Mouse (Mus musculus): ENCODE measurements around the gene Ppp4r1. TPM values are rescaled to one million over a fixed set of nuclear protein-coding genes. Genes with fewer than 3 reads are reported as not detected.

The Ppp4r1 gene
- total RNA-seq, 2 experiments from 2014 or later, result 29.4 to 30.3 TPM

DNA sequence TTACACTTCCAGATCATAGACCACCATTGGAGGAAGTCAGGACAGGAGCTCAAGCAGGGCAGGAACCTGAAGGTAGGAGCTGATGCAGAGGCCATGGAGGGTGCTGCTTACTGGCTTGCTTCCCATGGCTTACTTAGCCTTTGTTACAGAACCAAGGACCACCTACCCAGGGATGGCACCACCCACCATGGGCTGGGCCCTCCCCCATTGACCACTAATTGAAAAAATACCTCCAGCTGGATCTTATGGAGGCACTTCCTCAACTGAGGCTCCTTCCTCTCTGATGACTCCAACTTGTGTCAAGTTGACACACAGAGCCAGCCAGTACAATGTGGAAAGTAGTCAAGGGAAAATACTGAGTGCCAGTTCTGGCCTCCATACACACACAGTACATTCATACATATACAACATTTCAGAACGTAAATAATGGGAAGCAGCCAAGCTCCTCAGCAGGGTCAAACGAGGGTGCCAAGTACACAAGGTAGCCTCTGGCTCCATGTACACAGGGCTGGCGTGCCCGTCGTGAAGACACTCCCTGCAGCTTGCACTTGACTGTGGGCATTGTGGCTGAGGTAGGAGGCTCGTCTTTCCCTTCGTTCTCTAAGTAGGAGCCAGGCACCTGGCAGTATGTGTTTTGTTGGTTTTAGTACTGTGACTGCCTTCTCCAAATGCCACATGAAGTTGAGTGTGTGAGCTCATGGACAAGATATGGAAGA is 57.3 kb downstream of the Ppp4r1 start:
- no peak for DNase-seq
- intact Hi-C loops (cut with DNase I; ENCODE audit: low total_unique reads), result no loop called here

DNA sequence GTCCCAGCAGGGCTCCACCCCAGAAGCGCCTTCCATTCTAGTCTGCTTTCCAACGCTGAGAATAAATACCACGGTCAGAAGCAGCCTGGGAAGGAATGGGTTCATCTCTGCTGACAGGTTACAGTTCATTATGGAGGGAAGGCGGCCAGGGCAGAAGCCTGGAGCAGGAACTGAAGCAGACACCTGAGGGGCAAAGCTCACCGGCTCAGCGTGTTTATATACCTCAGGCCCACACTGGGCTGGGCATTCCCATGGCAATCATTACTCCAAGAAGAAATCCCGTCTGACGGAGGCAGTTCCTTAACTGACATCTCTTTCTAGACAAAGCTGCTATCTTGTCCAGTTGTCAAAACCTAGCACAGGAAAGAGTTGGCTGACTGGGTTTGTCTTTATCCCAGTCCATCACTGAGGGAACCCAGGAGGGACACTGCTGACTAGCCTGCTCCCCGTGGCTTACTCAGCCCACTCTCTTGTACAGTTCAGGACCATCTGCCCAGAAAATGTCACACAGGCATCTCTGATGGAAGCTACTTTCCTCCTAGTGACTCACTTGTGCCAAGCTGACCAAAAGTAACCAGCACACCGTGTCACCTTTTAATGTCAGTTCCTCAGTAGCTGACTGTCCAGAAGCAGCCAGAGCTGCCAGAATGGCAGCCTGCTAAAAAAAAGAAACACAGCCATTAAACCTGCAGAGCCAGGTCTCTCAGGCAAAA is 60.5 kb downstream of the Ppp4r1 start:
- no peak for DNase-seq
- intact Hi-C loops (cut with DNase I; ENCODE audit: low total_unique reads), result no loop called here

DNA sequence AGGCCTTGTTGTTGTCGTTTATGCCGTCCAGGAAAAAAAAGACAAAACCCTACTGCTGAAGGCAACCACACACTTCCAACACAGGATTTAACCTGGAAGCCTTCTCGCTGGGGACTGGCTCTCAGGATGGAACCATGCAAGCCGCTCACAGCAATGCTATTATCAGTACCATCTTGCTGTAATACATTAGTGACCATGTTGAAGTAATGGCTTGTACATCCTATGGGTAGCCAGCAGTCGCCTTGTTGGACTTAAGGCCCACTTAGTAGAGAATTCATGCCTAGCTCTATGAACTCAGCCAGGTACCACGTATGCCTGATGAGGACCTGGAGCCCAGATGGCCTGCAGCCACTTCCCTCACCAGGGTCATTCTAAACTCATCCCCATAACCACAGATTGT is 63.0 kb downstream of the Ppp4r1 start:
- intact Hi-C loops (cut with DNase I; ENCODE audit: low total_unique reads), result no loop called here
- no peak for DNase-seq

DNA sequence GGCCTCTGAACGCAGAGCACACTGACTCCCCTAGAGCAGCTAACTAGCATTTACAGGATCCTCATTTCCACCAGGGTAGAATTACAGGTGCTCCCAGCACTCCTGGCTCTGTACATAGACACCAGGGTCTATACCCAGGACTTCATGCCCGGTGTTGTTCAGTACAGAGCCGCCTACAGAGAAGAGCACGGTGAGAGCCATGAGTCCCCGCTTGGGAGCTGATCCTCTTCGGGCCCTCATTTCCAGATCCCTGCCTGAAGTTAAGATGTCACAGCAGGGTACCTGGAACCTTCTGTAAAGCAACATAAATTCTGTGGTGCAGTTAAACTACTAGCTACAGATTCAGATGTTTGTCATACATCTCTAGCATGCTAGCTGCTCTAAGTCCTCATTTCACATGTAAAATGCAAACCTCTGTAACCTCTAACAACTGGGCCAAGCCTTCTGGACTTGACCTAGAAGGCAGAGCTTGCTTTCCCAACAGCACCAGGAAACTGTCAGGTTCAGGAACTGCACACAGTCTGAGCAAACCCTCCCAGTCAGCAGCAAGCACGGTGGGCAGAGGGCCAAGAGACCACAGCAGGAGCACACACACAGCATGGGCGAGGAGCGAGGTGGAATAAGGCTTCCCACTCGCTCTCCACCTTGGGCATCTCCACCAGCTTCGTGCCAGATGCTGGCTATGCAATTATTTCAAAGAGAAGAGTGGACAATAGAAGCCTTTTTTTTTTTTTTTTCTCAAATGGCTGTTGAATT is 65.5 kb downstream of the Ppp4r1 start:
- no peak for DNase-seq
- intact Hi-C loops (cut with DNase I; ENCODE audit: low total_unique reads), result no loop called here

DNA sequence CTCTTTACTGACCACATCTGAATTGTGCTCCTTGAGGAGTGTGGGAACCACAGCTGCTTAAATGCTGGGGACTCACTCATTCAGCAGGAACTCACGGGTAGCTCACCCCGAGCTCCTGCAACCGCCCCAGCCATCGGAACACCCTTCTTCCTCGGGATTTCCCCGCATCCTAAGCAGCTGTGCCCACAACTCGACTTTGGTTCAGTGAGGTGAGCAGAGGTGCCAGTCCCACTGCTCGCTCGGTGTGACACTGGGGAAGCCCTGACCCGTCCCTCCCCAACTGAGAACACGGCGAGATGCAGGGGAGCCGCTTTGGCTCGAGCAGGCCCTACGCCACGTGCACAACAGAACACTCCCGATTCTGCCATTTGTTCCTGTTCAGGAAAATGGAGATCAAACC is 68.1 kb downstream of the Ppp4r1 start:
- intact Hi-C loops (cut with DNase I; ENCODE audit: low total_unique reads), result no loop called here
- no peak for DNase-seq

DNA sequence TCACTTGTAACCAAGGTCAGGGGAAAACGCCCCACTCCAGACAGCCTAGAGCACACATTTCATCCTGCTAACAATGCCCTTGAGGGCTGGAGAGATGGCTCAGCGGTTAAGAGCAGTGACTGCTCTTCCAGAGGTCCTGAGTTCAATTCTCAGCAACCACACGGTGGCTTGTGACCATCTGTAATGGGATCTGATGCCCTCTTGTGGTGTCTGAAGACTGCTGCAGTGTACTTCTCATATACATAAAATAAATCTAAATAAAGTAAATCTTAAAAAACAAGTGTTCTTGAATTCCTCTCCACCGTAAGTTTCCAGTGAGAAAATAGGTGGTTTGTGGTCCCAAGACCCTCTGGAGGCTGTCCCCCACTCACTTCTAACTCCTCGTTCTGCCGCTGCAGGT is 69.4 kb downstream of the Ppp4r1 start:
- intact Hi-C loops (cut with DNase I; ENCODE audit: low total_unique reads), result no loop called here
- no peak for DNase-seq

DNA sequence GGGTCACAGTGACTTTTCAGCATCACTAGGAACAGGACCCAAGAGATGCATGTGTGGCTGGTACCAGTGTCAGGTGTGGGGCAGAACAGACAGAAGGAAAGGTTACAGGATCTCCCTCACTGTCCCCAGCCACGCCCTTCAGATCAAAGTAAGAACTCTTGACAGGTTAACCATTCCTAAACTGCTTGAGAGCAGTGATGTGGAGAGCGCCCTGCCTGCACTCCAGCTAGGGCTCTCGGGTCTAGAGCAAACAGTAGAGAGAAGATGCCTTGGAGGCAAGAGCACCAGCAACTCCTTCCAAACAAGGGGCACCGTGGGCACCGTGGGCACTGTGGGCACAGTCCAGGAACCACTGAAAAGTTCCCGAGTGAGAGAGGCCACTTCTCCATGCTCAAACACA is 71.0 kb downstream of the Ppp4r1 start:
- intact Hi-C loops (cut with DNase I; ENCODE audit: low total_unique reads), result no loop called here

DNA sequence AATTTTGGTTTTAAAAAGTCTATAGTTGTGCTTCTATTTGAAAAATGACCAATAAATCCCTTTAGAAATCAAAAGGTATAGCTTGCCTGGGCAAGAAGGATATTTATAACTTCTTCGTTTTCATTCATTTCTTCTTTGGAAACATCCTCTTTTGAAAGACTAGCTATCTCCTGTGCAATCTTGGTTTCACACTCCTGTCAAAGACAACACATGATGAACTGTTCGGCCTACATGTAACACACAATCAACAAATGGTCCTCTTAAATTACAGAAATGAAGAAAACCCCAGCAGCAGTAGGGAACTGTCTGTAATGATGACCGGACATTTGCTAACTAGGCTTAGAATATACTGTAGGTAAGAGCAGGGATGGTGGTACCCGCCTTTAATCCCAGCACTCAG is 71.6 kb downstream of the Ppp4r1 start:
- intact Hi-C loops (cut with DNase I; ENCODE audit: low total_unique reads), result no loop called here

More for the DNA sequence above, 71.0 kb downstream of the Ppp4r1 start:
- DNase-seq, result no peak

DNA sequence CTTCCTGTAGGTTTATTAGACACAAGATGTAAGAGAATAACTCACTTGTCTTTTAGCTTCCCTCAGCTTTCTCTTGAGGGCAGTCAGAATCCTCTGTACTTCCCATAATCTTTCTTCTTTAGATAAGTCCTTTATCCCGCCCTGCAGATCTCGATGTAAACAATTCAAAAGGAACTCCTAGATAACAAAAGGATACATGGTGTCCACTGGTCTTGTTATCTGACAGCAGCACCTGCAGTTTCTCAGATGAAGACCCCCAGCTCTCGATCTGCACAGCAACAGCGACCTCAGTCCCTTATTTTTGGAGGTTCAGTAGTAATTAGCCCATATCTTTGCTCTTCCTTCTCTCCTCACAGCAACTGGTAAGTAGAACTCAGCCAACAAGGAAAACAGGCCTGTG is 75.2 kb downstream of the Ppp4r1 start:
- DNase-seq, result no peak
- intact Hi-C loops (cut with DNase I; ENCODE audit: low total_unique reads), result no loop called here

More for the DNA sequence above, 71.6 kb downstream of the Ppp4r1 start:
- DNase-seq, result no peak

DNA sequence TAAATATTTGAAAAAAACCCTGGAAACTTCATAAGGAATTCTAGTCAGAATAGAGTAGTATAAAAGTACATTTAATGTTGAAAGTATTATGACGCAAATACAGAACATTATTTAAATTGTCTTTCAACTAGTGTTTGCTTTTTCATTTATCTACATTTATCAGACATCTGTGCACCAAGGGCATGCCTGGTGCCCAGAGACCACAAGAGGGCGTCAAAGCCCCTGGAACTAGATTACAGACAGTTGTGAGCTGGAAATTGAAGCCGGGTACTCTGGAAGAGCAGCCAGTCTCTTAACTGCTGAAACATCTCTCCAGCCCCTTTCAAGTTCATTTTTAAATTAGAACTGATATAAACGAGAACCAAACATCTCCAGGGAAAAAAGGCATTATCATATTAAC is 80.2 kb downstream of the Ppp4r1 start:
- peak; percentile 28 for DNase-seq

DNA sequence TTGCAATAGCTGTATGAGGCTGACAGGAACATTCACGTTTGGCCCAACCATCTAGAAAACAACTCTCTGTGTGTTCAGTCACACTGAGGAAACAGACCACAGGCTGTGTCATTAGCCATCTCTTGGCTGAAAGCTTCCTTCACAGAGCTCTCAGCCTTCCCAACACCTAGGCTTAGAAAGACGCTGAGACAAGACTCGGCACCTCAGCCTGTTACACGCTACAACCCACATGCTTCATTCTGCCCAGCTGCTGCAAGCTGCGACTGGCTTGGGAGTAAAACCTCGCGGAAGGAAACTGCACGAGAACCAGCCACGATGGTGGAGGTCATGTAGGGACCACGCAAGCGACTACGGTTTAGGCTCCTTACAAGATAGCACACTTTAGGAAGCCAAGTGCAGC is 81.5 kb downstream of the Ppp4r1 start:
- no peak for DNase-seq
- intact Hi-C loops (cut with DNase I; ENCODE audit: low total_unique reads), result no loop called here

More for the DNA sequence above, 80.2 kb downstream of the Ppp4r1 start:
- intact Hi-C loops (cut with DNase I; ENCODE audit: low total_unique reads), result no loop called here

DNA sequence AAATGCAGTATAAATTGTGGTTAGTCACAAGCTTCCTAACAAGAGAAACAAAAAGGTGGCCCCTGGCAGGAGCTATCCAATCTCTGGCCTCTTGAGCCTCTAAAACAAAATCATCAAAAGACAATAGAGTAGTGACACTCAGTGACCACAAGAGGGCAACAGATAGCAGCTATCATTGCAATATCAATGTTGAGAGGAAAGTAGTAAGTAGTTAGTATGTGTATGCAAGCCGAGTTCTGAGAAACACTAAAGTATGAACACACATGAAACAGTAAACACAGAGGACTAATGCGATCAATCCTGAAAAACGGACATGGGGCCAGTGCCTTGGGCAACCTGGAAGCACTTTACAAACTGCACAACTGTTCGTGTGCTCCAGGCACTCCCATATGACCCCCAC is 82.4 kb downstream of the Ppp4r1 start:
- DNase-seq, result no peak
- intact Hi-C loops (cut with DNase I; ENCODE audit: low total_unique reads), result loop anchor here (5.0 kb wide), 1 partner anchor 243 kb away; no protein-coding TSS in a partner anchor

DNA sequence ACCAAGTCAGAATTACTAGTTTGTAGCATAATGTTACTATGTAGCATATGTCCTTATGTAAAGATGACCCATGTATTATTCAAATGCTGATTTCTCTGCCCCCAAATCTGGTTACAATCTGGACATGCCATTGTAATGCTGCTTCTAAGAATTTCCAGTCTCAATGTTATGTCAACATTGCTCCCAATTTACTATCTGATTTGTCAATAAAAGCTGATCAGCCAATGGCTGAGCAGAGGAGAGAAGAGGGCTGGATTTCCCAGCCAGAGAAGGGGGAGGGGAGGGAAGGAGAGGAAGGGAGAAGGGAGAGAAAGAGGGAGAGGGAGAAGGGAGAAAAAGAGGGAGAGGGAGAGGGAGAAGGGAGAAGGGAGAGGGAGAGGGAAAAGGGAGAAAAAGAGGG is 82.9 kb downstream of the Ppp4r1 start:
- intact Hi-C loops (cut with DNase I; ENCODE audit: low total_unique reads), result loop anchor here (5.0 kb wide), 1 partner anchor 242 kb away; no protein-coding TSS in a partner anchor
- no peak for DNase-seq

DNA sequence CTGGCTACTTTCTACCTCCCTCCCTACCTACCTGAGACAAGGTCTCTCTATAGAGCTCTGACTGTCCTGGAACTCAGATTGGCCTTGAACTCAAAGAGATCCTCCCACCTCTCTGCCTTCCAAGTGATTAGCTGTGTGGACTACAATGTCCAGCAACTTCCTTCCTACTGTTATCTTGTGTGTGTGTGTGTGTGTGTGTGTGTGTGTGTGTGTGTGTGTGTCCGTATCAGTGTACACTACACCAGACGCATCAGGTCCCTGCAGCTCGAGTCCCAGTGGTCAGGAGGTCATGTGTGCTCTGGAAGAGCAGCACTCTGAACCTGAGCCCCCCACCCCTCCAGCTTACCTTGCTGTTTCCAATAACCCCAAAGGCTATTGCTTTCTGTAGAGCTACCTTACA is 83.8 kb downstream of the Ppp4r1 start:
- intact Hi-C loops (cut with DNase I; ENCODE audit: low total_unique reads), result loop anchor here (5.0 kb wide), 1 partner anchor 241 kb away; no protein-coding TSS in a partner anchor
- DNase-seq, result no peak

DNA sequence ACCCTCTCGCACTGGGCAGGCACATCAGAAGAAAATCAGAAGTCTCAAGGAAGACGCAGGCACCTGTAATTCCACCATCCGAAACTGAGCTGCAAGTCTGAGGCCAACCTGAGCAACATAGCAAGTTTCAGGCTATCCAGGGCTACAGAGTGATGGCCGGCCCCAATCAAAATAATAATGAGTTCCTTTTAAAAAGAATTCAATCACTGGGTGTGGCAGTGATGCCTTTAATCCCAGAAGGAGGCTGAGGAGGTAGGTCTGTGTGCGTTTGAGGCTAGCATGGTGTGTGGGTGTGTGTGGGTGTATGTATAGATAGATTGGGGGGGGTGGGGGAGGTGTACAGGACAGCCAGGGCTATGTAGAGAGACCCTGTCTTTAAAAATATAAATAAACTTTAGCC is 85.6 kb downstream of the Ppp4r1 start:
- intact Hi-C loops (cut with DNase I; ENCODE audit: low total_unique reads), result loop anchor here (5.0 kb wide), 1 partner anchor 239 kb away; no protein-coding TSS in a partner anchor
- no peak for DNase-seq

DNA sequence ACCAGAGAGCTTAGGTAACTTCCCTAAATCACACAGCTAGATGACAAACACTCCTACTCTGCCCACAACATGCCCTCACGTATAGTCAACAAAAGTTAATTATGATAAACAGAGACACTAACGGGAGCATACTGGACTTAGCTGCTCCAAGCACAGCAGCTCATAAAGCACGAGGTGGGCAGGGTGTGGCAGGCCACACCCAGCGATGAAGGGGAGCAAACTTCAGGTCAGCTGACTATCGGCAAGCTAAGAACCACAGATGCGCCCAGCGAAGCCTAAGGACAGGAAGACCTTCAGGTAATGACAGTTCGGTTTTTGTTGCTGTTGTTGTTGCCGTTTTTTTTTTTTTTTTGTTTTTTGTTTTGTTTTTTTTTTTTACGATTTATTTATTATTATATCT is 87.3 kb downstream of the Ppp4r1 start:
- intact Hi-C loops (cut with DNase I; ENCODE audit: low total_unique reads), result loop anchor here (5.0 kb wide), 1 partner anchor 238 kb away; no protein-coding TSS in a partner anchor
- no peak for DNase-seq

DNA sequence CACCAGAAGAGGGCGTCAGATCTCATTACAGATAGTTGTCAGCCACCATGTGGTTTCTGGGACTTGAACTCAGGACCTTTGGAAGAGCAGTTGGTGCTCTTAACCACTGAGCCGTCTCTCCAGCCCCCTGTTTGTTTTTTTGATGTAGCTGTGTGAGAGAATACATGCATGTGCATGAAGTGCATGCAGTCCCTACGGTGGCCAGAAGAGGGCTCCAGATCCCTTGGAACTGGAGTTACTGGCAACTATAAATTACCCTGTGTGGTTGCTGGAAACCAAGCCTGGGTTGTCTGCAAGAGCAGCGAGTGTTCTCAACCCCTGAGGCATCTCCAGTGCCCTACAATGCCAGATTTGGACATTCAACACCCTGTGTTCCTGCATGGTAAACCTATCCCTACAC is 87.8 kb downstream of the Ppp4r1 start:
- DNase-seq, result peak; percentile 70
- intact Hi-C loops (cut with DNase I; ENCODE audit: low total_unique reads), result no loop called here

DNA sequence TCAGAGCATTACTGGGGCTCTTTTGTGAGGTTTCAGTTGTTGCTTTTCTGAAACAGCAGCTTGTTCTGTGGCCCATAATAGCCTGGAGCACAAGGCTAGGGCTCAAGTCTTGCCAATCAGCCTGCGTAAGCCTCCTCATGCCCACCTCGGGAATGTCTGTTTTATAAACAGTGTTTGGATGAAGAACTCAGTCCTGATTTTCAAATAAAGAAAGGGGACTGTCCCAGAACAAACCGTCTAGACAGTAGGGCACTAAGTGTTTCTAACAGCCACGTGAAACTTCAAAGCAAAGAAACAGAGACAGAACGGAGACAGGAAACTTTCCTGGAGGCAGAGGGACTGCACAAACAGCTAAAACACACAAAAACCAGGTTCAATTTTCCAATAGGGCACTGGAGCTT is 89.3 kb downstream of the Ppp4r1 start:
- no peak for DNase-seq
- intact Hi-C loops (cut with DNase I; ENCODE audit: low total_unique reads), result no loop called here

DNA sequence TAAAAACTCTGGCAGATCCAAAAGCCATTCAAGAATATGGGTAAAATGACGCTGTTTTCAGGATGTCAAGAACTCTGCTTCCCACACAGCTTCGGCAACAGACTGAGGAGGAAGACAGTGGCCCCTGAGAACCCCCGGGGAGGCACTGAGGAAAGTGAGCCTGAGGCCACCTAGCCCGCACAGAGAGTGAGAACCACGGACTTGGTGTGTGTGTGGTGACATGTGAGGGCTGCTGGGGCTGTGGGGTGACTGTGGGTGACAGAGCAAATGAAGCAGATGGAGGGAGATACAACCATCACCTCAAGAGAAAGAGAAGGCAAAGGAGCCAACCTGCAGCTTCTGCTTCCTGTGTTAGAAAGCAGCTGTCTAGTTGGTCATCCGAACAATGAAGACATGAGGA is 89.7 kb downstream of the Ppp4r1 start:
- intact Hi-C loops (cut with DNase I; ENCODE audit: low total_unique reads), result no loop called here
- no peak for DNase-seq

DNA sequence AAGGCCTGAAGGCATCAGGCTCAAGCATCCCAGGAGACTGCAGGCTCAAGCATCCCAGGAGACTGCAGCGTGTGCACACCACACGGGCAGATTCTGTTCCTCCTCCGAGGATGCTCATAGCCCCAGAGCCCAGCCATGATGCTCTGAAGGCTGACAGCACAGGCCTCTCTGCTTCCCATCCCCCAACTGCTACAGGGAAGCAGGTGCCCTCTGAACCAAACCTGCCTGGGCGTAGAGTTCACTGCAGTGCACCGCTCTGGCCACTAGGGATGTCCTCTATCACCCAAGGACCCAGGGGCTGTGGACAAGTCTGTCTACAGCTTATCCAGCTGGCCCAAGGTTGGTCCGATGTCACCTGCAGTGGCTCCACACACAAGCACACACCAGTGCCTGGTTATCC is 90.3 kb downstream of the Ppp4r1 start:
- intact Hi-C loops (cut with DNase I; ENCODE audit: low total_unique reads), result no loop called here
- DNase-seq, result peak; percentile 22
